Mouse (Mus musculus) mouse embryonic stem cell (cell line): ENCODE results near the gene Gm6370.
"Not testable (repeated sequence)": the region's sequence is repeated elsewhere in the genome, so short reads cannot be mapped to it uniquely, and the experiment has no call there.

Experiments used
- in situ Hi-C, 2 experiments: fragments of 300-500 bp; cut with MboI; formaldehyde crosslinking; loops; 1 replicate in 1 of 2; 3 replicates in 1 of 2; pipeline ENCODE4 v1.14.3; 2019 to 2020; ENCODE audit warnings: low sequenced_read_pairs in 2 of 2, low pct_unique_long_range_greater_than_20kb in 1 of 2, mixed read lengths in 1 of 2; ENCODE audit not compliant: unreplicated experiment in 1 of 2

Gm6370 gene

GRCm38 (mm10) chr5:146491063-146491462 is at the start of gene Gm6370:
Gene Gm6370, plus strand, starts transcription at chr5:146491363.
- in situ Hi-C loops, result loop anchor here in 1 of 2 experiments (25.0 kb wide), 1 partner anchor 129 kb away; no protein-coding TSS in a partner anchor

- in situ Hi-C loops, result no loop called here
Observed at GRCm38 (mm10) chr5:146442767-146443166, 48.4 kb upstream of the Gm6370 start.

- in situ Hi-C loops, result no loop called here
Observed at GRCm38 (mm10) chr5:146446633-146447032, 44.5 kb upstream of the Gm6370 start.

GRCm38 (mm10) chr5:146451592-146452254 is 39.4 kb upstream of the Gm6370 start:
- in situ Hi-C loops, result no loop called here

- in situ Hi-C loops, result no loop called here
Observed at GRCm38 (mm10) chr5:146453556-146453955, 37.6 kb upstream of the Gm6370 start.

GRCm38 (mm10) chr5:146461612-146462011 is 29.6 kb upstream of the Gm6370 start:
- in situ Hi-C loops, result no loop called here

GRCm38 (mm10) chr5:146466663-146467062 is 24.5 kb upstream of the Gm6370 start:
- in situ Hi-C loops, result no loop called here

GRCm38 (mm10) chr5:146468311-146468710 is 22.9 kb upstream of the Gm6370 start:
- in situ Hi-C loops, result no loop called here

- in situ Hi-C loops, result loop anchor here in 1 of 2 experiments (10.0 kb wide), 1 partner anchor 96 kb away; no protein-coding TSS in a partner anchor
Observed at GRCm38 (mm10) chr5:146470821-146471220, 20.3 kb upstream of the Gm6370 start.

- in situ Hi-C loops, result loop anchor here in 1 of 2 experiments (10.0 kb wide), 1 partner anchor 97 kb away; no protein-coding TSS in a partner anchor
Observed at GRCm38 (mm10) chr5:146471311-146471710, 19.9 kb upstream of the Gm6370 start.

- in situ Hi-C loops, result loop anchor here in 1 of 2 experiments (10.0 kb wide), 1 partner anchor 97 kb away; no protein-coding TSS in a partner anchor
Observed at GRCm38 (mm10) chr5:146471821-146472220, 19.3 kb upstream of the Gm6370 start.

- in situ Hi-C loops, result loop anchor here (10.0 to 25.0 kb wide), 2 partner anchors 105 to 117 kb away; no protein-coding TSS in a partner anchor
Observed at GRCm38 (mm10) chr5:146479564-146479963, 11.6 kb upstream of the Gm6370 start.

- in situ Hi-C loops, result loop anchor here in 1 of 2 experiments (25.0 kb wide), 1 partner anchor 119 kb away; no protein-coding TSS in a partner anchor
Observed at GRCm38 (mm10) chr5:146481665-146482064, 9.5 kb upstream of the Gm6370 start, which contains the start of gene Gm6408. Gene Gm6408, plus strand, starts transcription at chr5:146481965.

GRCm38 (mm10) chr5:146488959-146489358 is 2.2 kb upstream of the Gm6370 start:
- in situ Hi-C loops, result loop anchor here in 1 of 2 experiments (25.0 kb wide), 1 partner anchor 127 kb away; no protein-coding TSS in a partner anchor

- in situ Hi-C loops, result not testable (repeated sequence)
Observed at GRCm38 (mm10) chr5:146502099-146502498, 10.9 kb downstream of the Gm6370 start, which contains the start of gene 4930449I24Rik. Gene 4930449I24Rik, plus strand, starts transcription at chr5:146502399.

- in situ Hi-C loops, result not testable (repeated sequence)
Observed at GRCm38 (mm10) chr5:146513823-146514222, 22.7 kb downstream of the Gm6370 start, which contains the start of gene Gm3402. Gene Gm3402, plus strand, starts transcription at chr5:146514123.

GRCm38 (mm10) chr5:146525501-146525900 is 34.3 kb downstream of the Gm6370 start, which contains the start of gene Gm3404:
Gene Gm3404, plus strand, starts transcription at chr5:146525801.
- in situ Hi-C loops, result not testable (repeated sequence)

GRCm38 (mm10) chr5:146537347-146537746 is 46.2 kb downstream of the Gm6370 start, which contains the start of gene Gm3409:
Gene Gm3409, plus strand, starts transcription at chr5:146537647.
- in situ Hi-C loops, result not testable (repeated sequence)
